ENCODE assay signal across 9 mouse cellular contexts in genomic region chr7:28665620-28666579, GRCm38 (mm10). TPM values are rescaled to one million over a fixed set of nuclear protein-coding genes. Genes with fewer than 3 reads are reported as not detected.
DNase-seq lines count a peak whose midpoint lies in the region; ATAC-seq lines count a peak whose summit lies in the region.
"Had no signal": no experiment of that assay in that cellular context is flagged by ENCODE, and none has a peak within 500 bp of the region (broad histone marks: within the 10 kb centered on the region; RNA-seq: fewer than 3 reads in every experiment).

No protein-coding gene starts in this region.

- no peak overlapping the region for H3K27ac ChIP-seq in heart, embryonic 16.5 days (ENCODE audit: low read length)
- no peak overlapping the region for H3K27ac ChIP-seq in hindbrain, embryonic 14.5 days
- H3K27ac ChIP-seq in midbrain, embryonic 16.5 days (ENCODE audit: low read length): 0 out of 2 replicates have a peak overlapping the region, but pooled peaks have one; percentile 2
- H3K27ac ChIP-seq: liver, embryonic 14.5 days had no signal

- no peak for DNase-seq in heart, adult 11 months
- DNase-seq in 3134 (ENCODE audit: extremely low read depth, insufficient read length, low spot score) (peak; percentile 45), adipocyte (ENCODE audit: low spot score) (peak; percentile 45)
- peak; percentile 25 for DNase-seq in hindbrain, embryonic 14.5 days (ENCODE audit: low spot score)
- no peak for DNase-seq in spleen, adult 18-20 months
- DNase-seq in gastrocnemius, postnatal 14 days: no peak

- no peak overlapping the region for H3K9ac ChIP-seq in heart, embryonic 16.5 days (ENCODE audit: low read length)
- H3K9ac ChIP-seq in hindbrain, embryonic 14.5 days: no peak overlapping the region
- H3K9ac ChIP-seq in midbrain, embryonic 16.5 days (ENCODE audit: low read depth, low read length): no peak overlapping the region; the same call in 1 of the 2 replicates
- H3K9ac ChIP-seq: liver, embryonic 14.5 days had no signal

- no peaks in the 10 kb centered on the region for H3K36me3 ChIP-seq in heart, embryonic 16.5 days (ENCODE audit: control insufficient read depth, insufficient read depth)
- H3K36me3 ChIP-seq in hindbrain, embryonic 14.5 days (replicated peaks; ENCODE audit: control insufficient read depth, insufficient read depth): no peaks in the 10 kb centered on the region
- H3K36me3 ChIP-seq in midbrain, embryonic 16.5 days (ENCODE audit: control insufficient read depth, insufficient read depth, low read length): no peaks in the 10 kb centered on the region

- H3K9me3 ChIP-seq in heart, embryonic 16.5 days (replicated peaks; ENCODE audit: control insufficient read depth, low read length): no peaks in the 10 kb centered on the region; the same call in 1 of the 2 replicates
- no peaks in the 10 kb centered on the region for H3K9me3 ChIP-seq in hindbrain, embryonic 14.5 days (ENCODE audit: control insufficient read depth, low read length)
- H3K9me3 ChIP-seq in midbrain, embryonic 16.5 days (replicated peaks; ENCODE audit: control insufficient read depth, low read length, poor library complexity, severe bottlenecking): no peaks in the 10 kb centered on the region

- intact Hi-C loops in gastrocnemius, postnatal 14 days (cut with DNase I; ENCODE audit: low total_unique reads): no loop called here

- WGBS in heart, embryonic 16.5 days: 26% methylated on average over 15 of the region's 15 CpGs
- WGBS in hindbrain, embryonic 14.5 days: 38% methylated on average over 15 of the region's 15 CpGs
- 46% methylated on average over 15 of the region's 15 CpGs for WGBS in midbrain, embryonic 16.5 days

- ATAC-seq in heart, embryonic 16.5 days (replicated peaks; ENCODE audit: extremely low read depth, insufficient read depth, low FRiP score): no peak
- ATAC-seq in hindbrain, embryonic 14.5 days (ENCODE audit: low FRiP score): no peak
- no peak for ATAC-seq in midbrain, embryonic 16.5 days

- H3K4me2 ChIP-seq in heart, embryonic 16.5 days (ENCODE audit: low read depth, low read length): peak overlapping the region; percentile 45
- peak overlapping the region; percentile 29 for H3K4me2 ChIP-seq in hindbrain, embryonic 14.5 days (replicated peaks)
- H3K4me2 ChIP-seq in midbrain, embryonic 16.5 days (ENCODE audit: low read length): peak overlapping the region; percentile 18

- peaks cover 7% of the 10 kb centered on the region; the same call in 1 of the 2 replicates for H3K4me1 ChIP-seq in heart, embryonic 16.5 days (ENCODE audit: control insufficient read depth, insufficient read depth, low read length)
- peaks cover 5% of the 10 kb centered on the region; the same call in 1 of the 2 replicates for H3K4me1 ChIP-seq in hindbrain, embryonic 14.5 days (replicated peaks; ENCODE audit: control insufficient read depth, insufficient read depth, low read length)
- H3K4me1 ChIP-seq in midbrain, embryonic 16.5 days (ENCODE audit: control insufficient read depth, insufficient read depth, low read length): no peaks in the 10 kb centered on the region

- H3K27me3 ChIP-seq in heart, embryonic 16.5 days (ENCODE audit: control insufficient read depth, insufficient read depth, low read length): no peaks in the 10 kb centered on the region
- H3K27me3 ChIP-seq in hindbrain, embryonic 14.5 days (ENCODE audit: control insufficient read depth, insufficient read depth, low read length): no peaks in the 10 kb centered on the region
- no peaks in the 10 kb centered on the region for H3K27me3 ChIP-seq in midbrain, embryonic 16.5 days (ENCODE audit: control insufficient read depth, insufficient read depth, low read depth, low read length)

- peak overlapping the region; percentile 8; the same call in 1 of the 2 replicates for H3K4me3 ChIP-seq in heart, embryonic 16.5 days (ENCODE audit: low read length)
- H3K4me3 ChIP-seq in hindbrain, embryonic 14.5 days (replicated peaks; ENCODE audit: low read length): no peak overlapping the region
- no peak overlapping the region for H3K4me3 ChIP-seq in midbrain, embryonic 16.5 days (ENCODE audit: low read depth, low read length)

RNA-seq across cellular contexts. Expression of gene Fbxo27, which starts 26.7 kb away (rescaled TPM):
- 3.6 TPM in 2 replicates for polyA plus RNA-seq in heart, embryonic 16.5 days (2015; fragmentation: Nextera tagmentation; extraction: Ambion mirVana)
- 8.5 and 11.5 TPM in 2 replicates for polyA plus RNA-seq in hindbrain, embryonic 14.5 days (2014; fragmentation: Nextera tagmentation; extraction: Ambion mirVana)
- polyA plus RNA-seq in midbrain, embryonic 16.5 days (2015; fragmentation: Nextera tagmentation; extraction: Ambion mirVana): 15.1 and 17.3 TPM in 2 replicates
- 1 to 10 TPM in 1 of 2 experiments, under 1 TPM in 1; 0.82 to 1.4 TPM for total RNA-seq in gastrocnemius, postnatal 14 days (2021)

RNA-seq across cellular contexts. Expression of gene Acp7, which starts 34.8 kb away (rescaled TPM):
- not detected in 2 replicates for polyA plus RNA-seq in heart, embryonic 16.5 days (2015; fragmentation: Nextera tagmentation; extraction: Ambion mirVana)
- 0.33 and 0.51 TPM in 2 replicates for polyA plus RNA-seq in hindbrain, embryonic 14.5 days (2014; fragmentation: Nextera tagmentation; extraction: Ambion mirVana)
- polyA plus RNA-seq in midbrain, embryonic 16.5 days (2015; fragmentation: Nextera tagmentation; extraction: Ambion mirVana): 0.26 TPM in 1 of 2 replicates, not detected in the other
- not detected for total RNA-seq in gastrocnemius, postnatal 14 days (2021)
- polyA plus RNA-seq: liver, embryonic 14.5 days had no signal

RNA-seq across cellular contexts. Expression of gene Fbxo17, which starts 50.7 kb away (rescaled TPM):
- 6.7 and 7.5 TPM in 2 replicates for polyA plus RNA-seq in heart, embryonic 16.5 days (2015; fragmentation: Nextera tagmentation; extraction: Ambion mirVana)
- 2.3 TPM in 2 replicates for polyA plus RNA-seq in hindbrain, embryonic 14.5 days (2014; fragmentation: Nextera tagmentation; extraction: Ambion mirVana)
- 3.2 and 5.2 TPM in 2 replicates for polyA plus RNA-seq in midbrain, embryonic 16.5 days (2015; fragmentation: Nextera tagmentation; extraction: Ambion mirVana)
- 1 to 10 TPM; 5.6 to 7.3 TPM for total RNA-seq in gastrocnemius, postnatal 14 days (2021)

Comparison
In these comparisons a context has a peak if more than half of its experiments do, and no peak if none do; other contexts are left out.
1. DNase-seq: peak in 3134 (single experiment), adipocyte (single experiment) and hindbrain, embryonic 14.5 days (single experiment); none in heart, adult 11 months (single experiment), spleen, adult 18-20 months (0 of 2) and gastrocnemius, postnatal 14 days (single experiment).
2. Peak in every context shown above with its lines, with median percentiles within 50 percentile points of each other: H3K4me2 ChIP-seq.